Mouse (Mus musculus): ENCODE results near the gene Rps6kb2. TPM values are rescaled to one million over a fixed set of nuclear protein-coding genes. Genes with fewer than 3 reads are reported as not detected.
A peak's percentile ranks its signal among the peaks of the same experiment; 100 is the strongest.

The Rps6kb2 gene
- polyA plus RNA-seq, 1 experiment, result 17.7 TPM

GRCm38 (mm10) chr19:4153232-4153654, 9.9 kb downstream of the Rps6kb2 start, which contains the start of gene Ptprcap:
Ptprcap (plus strand) TSS chr19:4153604.
- Histone ChIP-seq H3K4me3 (ENCODE audit: insufficient read depth, low read depth, low read length) (0 out of 2 replicates have a peak within 1 kb of the TSS, but pooled peaks have one; percentile 2), H3K27ac (replicated peaks; ENCODE audit: low read depth, low read length) (no peak within 1 kb of the TSS), H3K4me1 (ENCODE audit: control insufficient read depth, insufficient read depth, insufficient read length, low read length) (peaks cover 15% of the 10 kb centered on the region)

DNA sequence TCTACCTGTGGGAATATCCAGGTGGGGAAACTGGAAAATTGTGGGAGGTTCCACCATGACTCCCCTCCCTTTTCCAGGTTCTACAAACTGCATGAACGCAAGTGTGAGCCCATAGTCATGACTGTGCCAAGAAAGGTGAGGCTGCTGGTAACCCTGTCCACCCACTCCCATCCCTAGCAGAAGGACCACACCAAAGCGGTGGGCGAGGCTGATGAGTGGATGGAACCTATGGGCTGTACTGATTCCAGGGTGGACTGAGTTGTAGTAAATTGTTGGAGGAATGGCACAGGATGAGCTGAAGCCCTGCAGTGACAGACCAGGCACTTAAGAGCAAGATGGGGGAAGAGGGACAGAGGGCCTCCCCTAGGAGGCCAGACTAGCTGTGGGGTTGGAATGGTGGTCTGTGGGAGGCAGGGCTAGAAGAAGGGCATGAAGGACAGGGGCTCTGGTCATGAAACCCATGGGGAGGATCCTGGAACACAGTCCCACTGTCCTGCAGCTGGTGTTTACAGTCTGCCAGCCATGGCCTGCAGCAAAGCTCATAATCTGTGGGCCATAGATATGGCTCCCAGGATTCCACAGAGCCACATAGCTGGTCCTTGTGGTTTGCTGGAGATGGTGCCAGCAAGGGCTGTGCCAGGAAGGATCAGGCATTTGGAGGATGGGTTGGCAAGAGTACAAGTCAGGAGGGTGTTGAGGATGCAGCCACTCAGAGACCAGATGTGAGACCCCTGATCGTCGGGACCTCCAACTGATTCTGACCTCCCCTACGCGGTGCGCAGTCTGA, 10.5 kb downstream of the Rps6kb2 start:
- no peak overlapping the region for H3K4me3 ChIP-seq (ENCODE audit: insufficient read depth, low read depth, low read length)
- no peak overlapping the region for H3K27ac ChIP-seq (replicated peaks; ENCODE audit: low read depth, low read length)
- H3K4me1 ChIP-seq (ENCODE audit: control insufficient read depth, insufficient read depth, insufficient read length, low read length), result peaks cover 20% of the 10 kb centered on the region

GRCm38 (mm10) chr19:4151898-4152297, 11.3 kb downstream of the Rps6kb2 start:
- H3K4me3 ChIP-seq (ENCODE audit: insufficient read depth, low read depth, low read length), result no peak overlapping the region

DNA sequence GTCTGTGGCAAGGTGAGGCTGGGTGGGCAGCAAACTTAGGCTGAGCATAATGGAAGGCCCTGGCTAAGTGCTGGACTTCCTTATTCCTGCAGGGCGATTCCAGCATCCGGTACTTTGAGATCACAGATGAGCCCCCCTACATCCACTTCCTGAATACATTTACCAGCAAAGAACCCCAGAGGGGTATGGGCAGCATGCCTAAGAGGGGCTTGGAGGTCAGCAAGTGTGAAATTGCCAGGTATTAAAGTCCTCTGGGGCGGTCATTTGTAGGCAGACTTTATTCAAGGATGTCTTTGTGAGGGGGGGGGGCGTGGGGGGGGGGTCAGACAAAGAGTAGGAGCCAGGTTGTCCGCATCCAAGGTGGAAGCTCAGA, 11.7 kb downstream of the Rps6kb2 start:
- no peak overlapping the region for H3K27ac ChIP-seq (replicated peaks; ENCODE audit: low read depth, low read length)

More at GRCm38 (mm10) chr19:4151898-4152297, 11.3 kb downstream of the Rps6kb2 start:
- peaks cover 26% of the 10 kb centered on the region for H3K4me1 ChIP-seq (ENCODE audit: control insufficient read depth, insufficient read depth, insufficient read length, low read length)
- no peak overlapping the region for H3K27ac ChIP-seq (replicated peaks; ENCODE audit: low read depth, low read length)

GRCm38 (mm10) chr19:4150567-4151487, 12.3 kb downstream of the Rps6kb2 start:
- peaks cover 31% of the 10 kb centered on the region for H3K4me1 ChIP-seq (ENCODE audit: control insufficient read depth, insufficient read depth, insufficient read length, low read length)
- H3K4me3 ChIP-seq (ENCODE audit: insufficient read depth, low read depth, low read length), result no peak overlapping the region
- H3K27ac ChIP-seq (replicated peaks; ENCODE audit: low read depth, low read length), result no peak overlapping the region

More for the DNA sequence above, 11.7 kb downstream of the Rps6kb2 start:
- H3K4me1 ChIP-seq (ENCODE audit: control insufficient read depth, insufficient read depth, insufficient read length, low read length), result peaks cover 28% of the 10 kb centered on the region
- H3K4me3 ChIP-seq (ENCODE audit: insufficient read depth, low read depth, low read length), result no peak overlapping the region

GRCm38 (mm10) chr19:4149764-4150461, 13.2 kb downstream of the Rps6kb2 start:
- H3K4me1 ChIP-seq (ENCODE audit: control insufficient read depth, insufficient read depth, insufficient read length, low read length), result peaks cover 36% of the 10 kb centered on the region
- peak overlapping the region; percentile 80 for H3K4me3 ChIP-seq (ENCODE audit: insufficient read depth, low read depth, low read length)
- H3K27ac ChIP-seq (replicated peaks; ENCODE audit: low read depth, low read length), result no peak overlapping the region

GRCm38 (mm10) chr19:4149283-4149682, 13.9 kb downstream of the Rps6kb2 start:
- Histone ChIP-seq H3K27ac (replicated peaks; ENCODE audit: low read depth, low read length) (peak overlapping the region; percentile 71; the same call in 1 of the 2 replicates), H3K4me3 (ENCODE audit: insufficient read depth, low read depth, low read length) (peak overlapping the region; percentile 80)

GRCm38 (mm10) chr19:4148819-4149218, 14.3 kb downstream of the Rps6kb2 start:
- peaks cover 47% of the 10 kb centered on the region for H3K4me1 ChIP-seq (ENCODE audit: control insufficient read depth, insufficient read depth, insufficient read length, low read length)
- peak overlapping the region; percentile 71 for H3K27ac ChIP-seq (replicated peaks; ENCODE audit: low read depth, low read length)
- peak overlapping the region; percentile 80 for H3K4me3 ChIP-seq (ENCODE audit: insufficient read depth, low read depth, low read length)

More at GRCm38 (mm10) chr19:4149283-4149682, 13.9 kb downstream of the Rps6kb2 start:
- H3K4me1 ChIP-seq (ENCODE audit: control insufficient read depth, insufficient read depth, insufficient read length, low read length), result peaks cover 42% of the 10 kb centered on the region

DNA sequence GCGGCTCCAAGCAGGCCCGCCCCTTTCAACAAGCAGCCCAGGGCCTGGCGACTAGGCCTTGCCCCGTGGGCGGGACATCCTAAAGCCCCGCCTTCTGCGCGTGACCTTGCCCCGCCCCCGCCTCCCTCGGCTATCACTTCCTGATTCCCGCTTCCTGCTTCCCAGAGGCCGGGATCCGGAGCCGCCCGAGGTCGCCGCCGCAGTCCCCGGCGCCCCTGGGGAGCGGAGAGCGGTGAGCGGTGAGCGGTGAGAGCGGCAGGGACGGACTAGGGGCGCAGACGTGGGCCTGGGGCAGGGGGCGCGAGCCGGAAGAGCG, 14.7 kb downstream of the Rps6kb2 start, which contains the start of gene Coro1b:
TSS of gene Coro1b (plus strand) at position 129 of the 316 bp plus-strand sequence.
- peak within 1 kb of the TSS; percentile 76 for H3K27ac ChIP-seq (replicated peaks; ENCODE audit: low read depth, low read length)

DNA sequence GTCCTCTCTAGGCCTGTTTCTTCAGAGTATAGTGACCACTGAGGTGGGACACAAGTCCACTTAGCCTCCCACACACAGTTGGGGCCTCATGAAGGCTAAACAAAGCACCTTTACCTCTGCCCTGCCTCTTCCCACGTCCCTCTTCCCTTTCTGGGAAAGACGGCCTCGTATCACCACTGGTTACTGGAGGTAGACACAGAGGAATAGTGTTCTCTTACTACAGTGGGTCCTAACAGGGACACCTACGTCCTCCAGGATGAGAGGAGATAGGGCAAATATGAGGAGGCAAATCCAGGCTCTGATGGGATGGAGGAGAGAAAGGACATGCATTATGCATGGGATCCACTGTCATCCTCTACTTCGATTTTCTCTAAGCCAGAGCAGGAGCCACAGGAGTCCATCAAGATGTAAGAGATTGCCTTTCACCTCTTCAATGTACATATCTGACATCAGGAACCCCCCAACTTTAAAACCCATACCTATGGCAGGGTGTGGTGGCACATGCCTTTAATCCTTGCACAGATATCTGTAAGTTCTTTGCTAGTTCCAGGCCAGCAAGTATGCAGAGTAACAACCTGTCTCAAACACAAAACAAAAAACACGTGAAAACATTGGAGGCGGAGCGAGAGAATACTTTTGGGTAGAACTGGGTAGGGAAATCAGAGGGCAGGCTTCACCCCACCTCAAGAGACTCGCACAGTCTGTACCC, 15.2 kb downstream of the Rps6kb2 start:
- H3K27ac ChIP-seq (replicated peaks; ENCODE audit: low read depth, low read length), result peak overlapping the region; percentile 76
- H3K4me3 ChIP-seq (ENCODE audit: insufficient read depth, low read depth, low read length), result peak overlapping the region; percentile 32
- H3K4me1 ChIP-seq (ENCODE audit: control insufficient read depth, insufficient read depth, insufficient read length, low read length), result peaks cover 50% of the 10 kb centered on the region

More for the DNA sequence above, 14.7 kb downstream of the Rps6kb2 start, which contains the start of gene Coro1b:
- Histone ChIP-seq H3K4me3 (ENCODE audit: insufficient read depth, low read depth, low read length) (peak within 1 kb of the TSS; percentile 80), H3K4me1 (ENCODE audit: control insufficient read depth, insufficient read depth, insufficient read length, low read length) (peaks cover 51% of the 10 kb centered on the region)

- no peak overlapping the region for H3K4me3 ChIP-seq (ENCODE audit: insufficient read depth, low read depth, low read length)
- peaks cover 54% of the 10 kb centered on the region for H3K4me1 ChIP-seq (ENCODE audit: control insufficient read depth, insufficient read depth, insufficient read length, low read length)
- H3K27ac ChIP-seq (replicated peaks; ENCODE audit: low read depth, low read length), result peak overlapping the region; percentile 76
These were observed 16.1 kb downstream of the Rps6kb2 start for GRCm38 (mm10) chr19:4147022-4147405.

- Histone ChIP-seq H3K4me1 (ENCODE audit: control insufficient read depth, insufficient read depth, insufficient read length, low read length) (peaks cover 54% of the 10 kb centered on the region), H3K27ac (replicated peaks; ENCODE audit: low read depth, low read length) (peak overlapping the region; percentile 70), H3K4me3 (ENCODE audit: insufficient read depth, low read depth, low read length) (no peak overlapping the region)
These were observed 16.7 kb downstream of the Rps6kb2 start for GRCm38 (mm10) chr19:4146366-4147021.

- peak overlapping the region; percentile 27; the same call in 1 of the 2 replicates for H3K27ac ChIP-seq (replicated peaks; ENCODE audit: low read depth, low read length)
- peaks cover 54% of the 10 kb centered on the region for H3K4me1 ChIP-seq (ENCODE audit: control insufficient read depth, insufficient read depth, insufficient read length, low read length)
- no peak overlapping the region for H3K4me3 ChIP-seq (ENCODE audit: insufficient read depth, low read depth, low read length)
These were observed 17.2 kb downstream of the Rps6kb2 start for GRCm38 (mm10) chr19:4145936-4146335.
